Mouse (Mus musculus) ES-Bruce4 (cell line): ENCODE results near the gene Tmem164. TPM values are rescaled to one million over a fixed set of nuclear protein-coding genes. Genes with fewer than 3 reads are reported as not detected.

Experiments used
- H3K27ac ChIP-seq: 2 replicates; pipeline ENCODE4 v1.5.1; 2012; ENCODE audit warnings: low read length, inconsistent platforms; ENCODE audit not compliant: insufficient read depth
- H3K27me3 ChIP-seq: 2 replicates; pipeline ENCODE4 v1.6.1; 2012; ENCODE audit warnings: mild to moderate bottlenecking, low read length, inconsistent platforms; ENCODE audit not compliant: control insufficient read depth, poor library complexity, insufficient read depth, severe bottlenecking
- H3K36me3 ChIP-seq: 2 replicates; pipeline ENCODE4 v1.6.1; 2012; ENCODE audit warnings: inconsistent platforms, mild to moderate bottlenecking, low read length, moderate library complexity; ENCODE audit not compliant: control insufficient read depth, poor library complexity, insufficient read depth, severe bottlenecking
- H3K4me1 ChIP-seq: one replicate; pipeline ENCODE4 v1.8.1; 2011; ENCODE audit warnings: low read length; ENCODE audit not compliant: control insufficient read depth, insufficient read depth
- H3K4me3 ChIP-seq: 2 replicates; pipeline ENCODE4 v1.5.1; 2011; ENCODE audit warnings: low read depth, mild to moderate bottlenecking, low read length
- H3K9ac ChIP-seq: 2 replicates; pipeline ENCODE4 v1.6.1; 2012; ENCODE audit warnings: low read depth, mild to moderate bottlenecking, inconsistent platforms; ENCODE audit not compliant: poor library complexity, severe bottlenecking
- H3K9me3 ChIP-seq: replicated peaks from 2 replicates; pipeline ENCODE4 v1.6.1; 2012; ENCODE audit warnings: mild to moderate bottlenecking, low read length, inconsistent platforms; ENCODE audit not compliant: control insufficient read depth, poor library complexity, insufficient read depth, severe bottlenecking
- CTCF ChIP-seq: IDR thresholded peaks from one replicate; pipeline ENCODE4 v1.8.1; 2011; ENCODE audit warnings: low read depth, low read length
- EP300 ChIP-seq: IDR thresholded peaks from 2 replicates; pipeline ENCODE4 v1.6.1; 2011; ENCODE audit warnings: low read depth, low read length; ENCODE audit not compliant: insufficient read depth
- POLR2A ChIP-seq: IDR thresholded peaks from one replicate; pipeline ENCODE4 v1.8.1; 2011; ENCODE audit warnings: low read length; ENCODE audit not compliant: insufficient read depth
- polyA plus RNA-seq: library from polyadenylated mRNA; stranded (reverse); fragments of >200 nt; gene quantifications from 2 replicates; pipeline ENCODE4 v1.2.4, GENCODE M21; 2011; ENCODE audit warnings: low read depth; ENCODE audit not compliant: missing spikeins, insufficient read depth, insufficient read length

Gene Tmem164
- polyA plus RNA-seq, 1 experiment: 15.5 TPM

GRCm38 (mm10) chrX:142834807-142835206, 153.6 kb downstream of the Tmem164 start:
- Histone ChIP-seq H3K9me3 (no peaks in the 10 kb centered on the region), H3K4me1 (no peaks in the 10 kb centered on the region)
- TF ChIP-seq EP300 (no peak), CTCF (no peak), POLR2A (no peak)

DNA sequence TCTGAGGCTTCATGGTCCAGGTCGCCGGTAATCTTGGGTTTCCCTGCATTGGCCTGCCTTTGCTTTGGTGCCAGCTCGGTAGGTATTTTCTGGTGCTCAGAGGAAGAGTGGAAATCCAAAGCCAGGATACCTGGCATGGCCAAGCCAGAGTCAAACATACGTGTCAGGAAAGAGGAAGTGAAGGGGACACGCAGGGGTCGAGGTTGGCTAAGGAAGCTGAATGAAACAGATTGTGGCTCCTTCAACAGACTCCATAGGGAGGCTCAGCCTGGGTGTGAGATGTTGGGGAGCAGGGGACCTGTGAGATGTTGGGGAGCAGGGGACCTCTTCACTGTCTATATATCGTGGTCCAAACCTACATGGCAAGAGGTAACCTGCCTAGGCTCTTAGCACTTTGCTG, 155.2 kb downstream of the Tmem164 start:
- H3K4me1 ChIP-seq: no peaks in the 10 kb centered on the region
- H3K27me3 ChIP-seq: no peaks in the 10 kb centered on the region
- no peak overlapping the region for H3K4me3 ChIP-seq

More at GRCm38 (mm10) chrX:142834807-142835206, 153.6 kb downstream of the Tmem164 start:
- H3K9ac ChIP-seq: no peak overlapping the region
- no peak overlapping the region for H3K4me3 ChIP-seq
- no peak overlapping the region for H3K27ac ChIP-seq
- no peaks in the 10 kb centered on the region for H3K36me3 ChIP-seq
- no peaks in the 10 kb centered on the region for H3K27me3 ChIP-seq

DNA sequence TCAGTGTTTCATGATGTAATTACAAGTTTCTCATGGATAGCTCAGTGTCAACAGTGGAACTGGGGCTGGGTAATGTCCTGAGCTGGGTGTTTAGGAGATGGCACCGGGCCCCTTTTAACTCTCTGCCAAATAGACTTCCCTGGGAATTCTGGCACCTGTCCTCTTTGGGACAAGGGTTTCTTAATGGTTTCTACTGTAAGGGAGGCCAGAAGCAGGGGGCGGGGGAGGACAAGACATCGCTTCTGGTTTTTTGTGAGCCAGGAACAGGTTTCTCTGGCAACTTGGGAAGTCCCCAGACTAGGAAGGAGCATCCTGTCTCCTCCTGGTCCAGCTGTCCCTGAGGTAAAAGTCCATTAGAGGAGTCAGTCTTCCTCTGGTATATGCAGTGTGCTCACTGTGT, 156.1 kb downstream of the Tmem164 start:
- H3K27me3 ChIP-seq: no peaks in the 10 kb centered on the region
- no peak overlapping the region for H3K27ac ChIP-seq
- H3K4me3 ChIP-seq: no peak overlapping the region
- TF ChIP-seq EP300 (no peak), POLR2A (no peak), CTCF (no peak)
- H3K4me1 ChIP-seq: no peaks in the 10 kb centered on the region
- no peaks in the 10 kb centered on the region for H3K9me3 ChIP-seq
- no peak overlapping the region for H3K9ac ChIP-seq
- no peaks in the 10 kb centered on the region for H3K36me3 ChIP-seq

More for the DNA sequence above, 155.2 kb downstream of the Tmem164 start:
- H3K27ac ChIP-seq: no peak overlapping the region
- TF ChIP-seq EP300 (no peak), CTCF (no peak), POLR2A (no peak)
- H3K36me3 ChIP-seq: no peaks in the 10 kb centered on the region
- no peaks in the 10 kb centered on the region for H3K9me3 ChIP-seq
- no peak overlapping the region for H3K9ac ChIP-seq

DNA sequence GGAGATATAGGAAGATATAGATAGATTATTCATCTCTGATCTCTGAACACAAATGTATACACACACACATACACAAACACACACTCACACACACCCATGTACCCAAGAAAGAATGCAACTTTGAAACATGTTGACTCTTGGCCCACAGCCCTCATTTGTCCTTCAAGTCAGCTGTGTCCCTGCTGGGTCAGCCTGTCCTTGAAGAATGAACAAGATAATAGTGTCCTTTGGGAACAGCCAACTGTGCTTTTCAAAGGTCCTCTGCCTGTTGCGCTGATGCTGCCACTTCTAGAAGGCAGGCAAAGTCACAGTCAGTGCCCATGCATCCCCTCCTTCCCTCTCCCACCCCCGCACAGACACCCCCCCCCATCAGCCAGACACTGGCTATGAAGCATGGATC, 157.6 kb downstream of the Tmem164 start:
- no peaks in the 10 kb centered on the region for H3K27me3 ChIP-seq
- no peak overlapping the region for H3K9ac ChIP-seq
- H3K4me1 ChIP-seq: no peaks in the 10 kb centered on the region
- no peak overlapping the region for H3K4me3 ChIP-seq
- no peaks in the 10 kb centered on the region for H3K9me3 ChIP-seq
- H3K36me3 ChIP-seq: no peaks in the 10 kb centered on the region
- H3K27ac ChIP-seq: no peak overlapping the region
- TF ChIP-seq POLR2A (no peak), CTCF (no peak), EP300 (no peak)

DNA sequence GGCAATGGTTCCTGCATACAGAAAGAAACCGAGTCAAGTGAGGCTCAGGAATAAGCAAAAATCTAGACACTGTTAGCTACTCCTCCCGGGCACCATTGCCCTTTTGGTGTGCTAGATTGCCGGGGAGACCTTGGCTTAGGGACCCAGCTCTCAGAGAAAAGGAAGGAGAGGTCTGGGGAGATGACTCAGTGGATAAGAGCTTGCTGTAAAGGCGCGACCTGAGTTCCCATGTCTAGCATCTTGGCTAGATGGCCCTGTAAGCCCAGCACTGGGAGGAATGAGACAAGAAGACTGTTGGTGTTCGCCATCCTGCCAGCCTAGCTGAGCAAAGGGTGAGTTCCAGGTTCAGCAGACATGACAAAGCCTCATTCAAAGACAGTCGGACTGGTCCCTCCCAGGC, 158.2 kb downstream of the Tmem164 start:
- TF ChIP-seq EP300: no peak
- TF ChIP-seq POLR2A: no peak
- TF ChIP-seq CTCF: no peak
- Histone ChIP-seq H3K27me3 (no peaks in the 10 kb centered on the region), H3K4me1 (no peaks in the 10 kb centered on the region), H3K4me3 (no peak overlapping the region), H3K9me3 (no peaks in the 10 kb centered on the region), H3K36me3 (no peaks in the 10 kb centered on the region), H3K27ac (no peak overlapping the region), H3K9ac (no peak overlapping the region)

DNA sequence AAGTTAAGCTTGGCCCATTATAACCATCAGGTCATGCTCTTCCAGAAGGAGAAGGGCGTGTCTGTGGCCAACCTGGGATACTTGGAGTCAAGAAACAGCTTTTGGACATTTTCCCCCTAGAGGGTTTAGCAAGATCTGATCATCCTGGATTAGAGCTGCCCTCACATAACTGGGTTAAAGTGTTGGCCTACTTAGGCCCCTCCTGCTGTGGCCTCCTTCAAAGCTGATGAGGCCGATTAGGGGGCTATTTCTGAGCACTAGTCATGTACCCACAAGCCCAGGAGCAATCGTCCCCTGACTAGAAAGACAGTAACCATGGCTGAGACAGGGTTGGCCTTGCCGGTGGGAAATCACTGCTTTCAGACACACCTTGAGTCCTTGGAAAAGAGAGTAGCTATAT, 160.7 kb downstream of the Tmem164 start:
- Histone ChIP-seq H3K9ac (no peak overlapping the region), H3K27me3 (no peaks in the 10 kb centered on the region), H3K9me3 (no peaks in the 10 kb centered on the region), H3K4me3 (no peak overlapping the region), H3K27ac (no peak overlapping the region), H3K36me3 (no peaks in the 10 kb centered on the region), H3K4me1 (no peaks in the 10 kb centered on the region)
- TF ChIP-seq EP300 (no peak), POLR2A (no peak), CTCF (no peak)
